Mouse (Mus musculus) WW6 (cell line): ENCODE measurements around the gene Pdap1.
"Not testable (repeated sequence)": the region's sequence is repeated elsewhere in the genome, so short reads cannot be mapped to it uniquely, and the experiment has no call there.

ENCODE experiments used
- DNase-seq: peaks from one replicate; pipeline ENCODE4 v3.0.0-alpha.2; 2013; ENCODE audit warnings: low read depth, low spot score

The Pdap1 gene

DNA sequence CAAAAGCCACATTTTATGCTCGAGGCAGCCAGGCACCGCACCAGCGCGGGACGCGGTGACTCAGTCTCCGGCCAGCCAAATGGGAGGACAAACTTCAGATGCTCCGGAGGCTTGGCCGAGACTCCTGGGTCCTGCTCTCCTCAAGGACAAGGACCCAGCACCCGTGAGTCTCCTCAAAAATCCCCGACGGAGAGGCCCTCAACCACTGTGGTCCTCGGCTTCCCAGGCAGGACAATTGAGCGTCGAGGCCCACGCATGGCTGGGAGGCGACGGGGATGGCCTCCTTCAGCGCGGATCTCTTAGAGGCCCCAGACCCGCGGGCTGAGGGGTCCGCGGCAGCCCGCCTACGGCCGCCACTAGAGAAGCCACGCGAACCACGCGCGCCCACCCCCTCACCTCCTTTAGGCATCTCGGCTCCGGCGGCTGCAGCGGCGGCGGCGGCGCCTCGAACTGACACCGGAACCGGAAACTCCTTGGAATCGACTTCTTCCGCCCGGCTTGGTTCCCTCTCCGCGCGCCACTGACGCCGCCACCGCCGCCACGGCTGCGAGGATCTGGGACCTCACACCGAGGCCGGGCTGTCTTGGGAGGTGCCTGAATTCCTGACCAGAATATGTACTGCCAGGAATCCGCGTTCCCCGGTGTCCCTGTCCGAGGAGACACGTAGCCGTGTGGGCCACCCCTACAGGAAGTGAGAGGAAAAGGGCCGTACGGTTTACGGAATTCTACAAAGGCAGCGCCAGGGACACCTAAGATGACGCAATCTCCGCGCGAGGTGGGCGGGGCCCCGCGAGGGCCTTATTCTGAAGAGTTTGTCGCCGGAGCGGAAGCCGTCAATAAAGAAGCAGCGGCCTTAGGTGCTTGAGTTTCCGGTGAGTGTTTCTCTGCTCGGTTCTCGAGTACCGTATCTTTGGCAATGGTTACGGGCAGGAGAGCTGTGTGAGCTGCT is at the start of gene Pdap1, which contains the start of gene Bud31:
TSS of gene Pdap1 (minus strand) at position 668 of the 949 bp plus-strand sequence.
TSS of gene Bud31 (plus strand) at position 792 of the 949 bp plus-strand sequence.
- peak; percentile 71 for DNase-seq

DNA sequence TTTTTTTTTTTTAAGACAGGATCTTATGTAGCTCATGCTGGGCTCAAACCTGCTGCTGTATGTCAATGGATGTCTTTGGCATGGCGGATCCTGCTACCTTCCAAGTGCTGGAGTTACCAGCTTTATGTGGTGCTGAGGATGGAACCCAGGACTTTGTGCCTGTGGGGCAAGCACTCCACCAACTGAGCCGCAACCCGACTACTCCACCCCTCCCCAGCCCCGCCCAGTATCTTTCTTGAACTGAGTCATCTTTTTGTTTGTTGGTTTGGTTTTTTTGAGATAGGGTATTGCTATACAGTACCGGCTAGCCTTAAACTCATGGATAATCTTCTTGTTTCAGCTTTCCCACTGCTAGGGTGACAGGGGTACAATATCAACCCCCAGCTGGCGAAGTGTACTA is 49.4 kb upstream of the Pdap1 start:
- no peak for DNase-seq

GRCm38 (mm10) chr5:145185244-145185643 is 45.2 kb upstream of the Pdap1 start:
- DNase-seq = no peak

- no peak for DNase-seq
Observed at GRCm38 (mm10) chr5:145178461-145178980, 38.5 kb upstream of the Pdap1 start.

DNA sequence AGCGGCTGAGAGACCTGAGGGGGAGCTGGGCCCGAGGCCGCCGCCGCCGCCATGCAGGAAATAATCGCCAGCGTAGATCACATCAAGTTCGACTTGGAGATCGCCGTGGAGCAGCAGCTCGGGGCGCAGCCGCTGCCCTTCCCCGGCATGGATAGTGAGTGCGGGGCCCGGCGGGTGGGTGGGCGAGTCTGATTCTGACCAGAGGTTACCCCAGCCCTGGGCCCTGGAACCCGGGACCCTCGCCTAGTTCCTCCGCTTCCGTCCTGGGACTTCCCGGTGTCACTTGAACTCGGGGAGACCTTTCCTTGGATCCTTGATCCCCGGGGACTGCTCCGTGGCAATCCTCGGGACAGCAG is 27.2 kb upstream of the Pdap1 start:
- no peak for DNase-seq

DNA sequence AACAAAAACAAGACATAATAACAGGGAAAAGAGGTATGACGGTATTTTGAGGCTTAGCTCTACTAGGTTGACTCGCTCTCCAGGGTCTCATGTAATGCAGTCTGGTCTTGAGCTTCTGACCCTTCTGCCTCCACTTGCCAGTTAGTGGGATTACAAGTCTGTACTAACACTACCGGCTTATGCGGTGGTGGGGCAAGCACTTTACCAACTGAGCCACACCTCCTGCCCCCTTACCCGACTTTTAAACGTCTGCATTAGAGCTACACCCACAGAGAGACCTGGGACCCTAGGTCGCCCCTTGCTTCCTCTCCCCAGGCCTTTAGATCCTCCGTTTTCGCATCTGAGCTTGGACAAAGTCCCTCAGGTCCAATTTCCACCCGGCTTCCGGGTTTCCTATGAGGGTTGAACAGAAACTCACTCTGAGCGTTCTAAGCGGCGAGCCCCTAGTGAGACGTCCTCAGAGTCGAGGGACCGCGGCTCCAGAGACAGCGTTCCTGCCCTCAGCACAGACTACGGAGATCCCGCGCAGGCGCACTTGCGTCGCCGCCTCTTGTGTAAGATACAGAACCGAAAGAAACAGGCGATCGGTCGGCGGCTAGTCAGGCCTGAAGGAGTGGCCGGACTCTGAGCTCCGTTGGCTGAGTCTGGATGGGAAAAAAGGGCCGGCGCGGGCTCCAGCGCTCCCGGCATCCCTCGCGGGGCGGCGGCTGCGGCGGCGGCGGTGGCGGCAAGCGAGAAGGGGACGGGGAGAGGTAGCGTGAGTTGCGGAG is 26.7 kb upstream of the Pdap1 start, which contains the start of the genes Ptcd1 and Cpsf4:
TSS of gene Ptcd1 (minus strand) at position 573 of the 770 bp plus-strand sequence.
TSS of gene Cpsf4 (plus strand) at position 678 of the 770 bp plus-strand sequence.
- DNase-seq = peak; percentile 97

DNA sequence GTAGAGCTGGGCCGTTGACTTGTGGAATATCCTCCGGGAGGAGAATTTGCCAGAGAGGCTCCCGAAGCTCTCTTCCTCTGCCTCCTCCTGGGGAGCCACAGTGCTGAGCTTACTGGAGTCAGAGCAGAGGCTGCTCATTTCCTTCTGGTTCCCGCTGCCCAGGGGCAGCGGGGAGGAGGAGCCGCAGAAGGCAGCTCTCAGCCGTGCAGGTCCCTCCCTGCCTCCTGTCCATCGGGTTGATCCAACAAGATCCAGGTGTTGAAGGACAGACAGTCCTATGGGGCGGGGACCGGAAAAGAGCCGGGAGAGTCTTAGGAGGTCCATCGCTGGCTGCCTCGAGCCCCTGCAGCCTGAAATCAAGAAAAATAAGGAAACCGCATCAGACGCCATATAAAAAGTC is 25.1 kb upstream of the Pdap1 start:
- no peak for DNase-seq

GRCm38 (mm10) chr5:145164710-145165109 is 24.7 kb upstream of the Pdap1 start:
- no peak for DNase-seq

DNA sequence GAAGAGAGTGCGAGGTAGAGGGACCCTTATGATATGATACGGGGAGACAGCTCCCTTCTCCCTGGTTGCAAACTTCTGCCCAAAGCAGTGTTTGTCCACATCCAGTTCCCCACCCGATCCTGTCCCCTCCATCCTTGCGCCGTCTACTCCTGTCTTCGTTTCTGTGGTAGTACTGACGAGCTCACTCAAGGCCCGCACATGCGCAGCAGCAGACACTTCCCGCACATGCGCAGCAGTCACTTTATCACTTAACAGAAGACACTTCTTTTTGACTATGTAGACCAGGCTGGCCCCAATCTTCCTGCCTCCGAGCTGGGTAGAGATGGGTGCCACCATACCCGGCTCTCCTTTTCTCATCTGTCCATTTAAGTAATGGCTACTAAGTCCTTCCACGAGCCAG is 21.3 kb upstream of the Pdap1 start:
- no peak for DNase-seq

- no peak for DNase-seq
Observed at GRCm38 (mm10) chr5:145152690-145153089, 12.7 kb upstream of the Pdap1 start.

DNA sequence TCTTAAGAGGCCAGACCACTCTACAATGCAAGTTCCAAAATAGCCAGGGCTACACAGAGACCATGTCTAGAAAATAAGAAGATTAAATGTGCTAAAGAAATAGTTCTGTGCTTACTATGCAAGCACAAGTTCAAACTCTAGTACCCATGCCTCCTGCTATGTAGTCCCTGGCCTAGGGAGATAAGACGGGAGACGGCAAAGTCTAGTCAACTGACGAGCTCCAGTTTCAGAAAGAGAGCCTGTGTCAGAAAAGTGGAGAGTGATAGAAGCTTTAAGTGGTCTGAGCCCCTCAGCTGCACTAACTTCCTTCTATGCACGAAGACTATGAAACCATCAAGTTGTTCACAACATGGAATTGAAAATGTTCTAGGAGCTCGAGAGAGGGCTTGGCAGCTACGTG is 9.3 kb upstream of the Pdap1 start:
- no peak for DNase-seq

GRCm38 (mm10) chr5:145147748-145148147 is 7.7 kb upstream of the Pdap1 start:
- no peak for DNase-seq

GRCm38 (mm10) chr5:145140611-145141010 is 573 bp upstream of the Pdap1 start:
- no peak for DNase-seq

DNA sequence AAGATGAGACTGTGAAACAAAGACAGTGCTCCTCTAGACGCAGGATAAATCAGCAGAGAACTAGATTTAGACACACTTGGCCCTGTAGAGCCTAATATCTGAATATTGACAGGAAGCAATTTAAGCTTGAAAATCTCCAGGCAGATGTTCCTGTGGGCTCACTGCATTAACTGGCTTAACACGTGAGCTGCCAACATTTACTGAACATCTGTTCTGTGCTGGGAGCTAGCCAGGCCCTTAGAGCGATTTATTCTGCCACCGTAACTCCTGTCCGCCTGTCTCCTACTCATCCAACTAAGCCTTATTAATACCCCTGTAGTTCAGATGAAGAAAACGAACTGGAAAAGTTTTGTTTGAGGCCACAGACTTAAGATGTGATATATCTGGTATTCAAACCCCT is 1.2 kb downstream of the Pdap1 start:
- no peak for DNase-seq

GRCm38 (mm10) chr5:145133275-145133674 is 6.8 kb downstream of the Pdap1 start:
- not testable (repeated sequence) for DNase-seq

GRCm38 (mm10) chr5:145130995-145131394 is 9.0 kb downstream of the Pdap1 start:
- DNase-seq = no peak

DNA sequence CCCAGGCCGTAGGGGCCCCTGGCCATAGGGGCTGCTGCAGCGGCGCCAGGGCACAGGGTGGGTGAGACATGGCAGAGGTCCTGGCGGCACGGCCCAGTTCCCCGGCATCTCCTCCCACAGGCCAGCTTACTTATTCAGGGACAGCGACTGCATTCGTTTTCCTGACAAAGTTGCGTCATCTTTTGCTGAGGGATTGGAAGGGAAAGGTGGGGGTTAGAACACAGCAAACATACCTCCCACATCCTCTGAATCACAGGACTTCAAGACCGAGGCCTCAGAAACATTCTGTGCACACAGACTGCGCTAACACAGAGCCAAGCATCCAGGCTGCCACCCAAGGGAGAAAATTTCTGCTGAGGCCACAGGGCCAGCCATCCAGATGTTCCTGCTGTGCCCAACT is 9.8 kb downstream of the Pdap1 start:
- no peak for DNase-seq

- not testable (repeated sequence) for DNase-seq
Observed at GRCm38 (mm10) chr5:145129773-145130172, 10.3 kb downstream of the Pdap1 start.

DNA sequence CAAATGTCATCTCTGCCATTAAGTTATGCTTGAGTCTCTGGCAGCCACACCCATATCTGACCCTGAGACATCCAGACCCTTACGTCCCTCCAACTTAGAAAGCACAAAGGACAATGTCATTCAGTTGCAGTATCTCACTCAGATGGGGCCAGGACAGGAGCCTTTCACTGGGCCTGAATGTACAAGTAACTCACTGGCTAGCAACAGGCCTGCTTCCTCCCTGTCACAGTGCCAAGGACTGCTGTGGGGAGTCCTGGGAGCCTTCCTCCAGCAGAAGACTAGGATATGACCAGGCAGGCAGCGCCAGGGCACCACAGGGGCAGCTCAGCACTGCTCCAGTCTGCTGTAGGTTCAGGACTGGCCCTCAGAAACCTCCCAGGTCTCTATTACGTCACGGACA is 10.9 kb downstream of the Pdap1 start:
- DNase-seq = no peak

- DNase-seq = no peak
Observed at GRCm38 (mm10) chr5:145126580-145126979, 13.5 kb downstream of the Pdap1 start.

DNA sequence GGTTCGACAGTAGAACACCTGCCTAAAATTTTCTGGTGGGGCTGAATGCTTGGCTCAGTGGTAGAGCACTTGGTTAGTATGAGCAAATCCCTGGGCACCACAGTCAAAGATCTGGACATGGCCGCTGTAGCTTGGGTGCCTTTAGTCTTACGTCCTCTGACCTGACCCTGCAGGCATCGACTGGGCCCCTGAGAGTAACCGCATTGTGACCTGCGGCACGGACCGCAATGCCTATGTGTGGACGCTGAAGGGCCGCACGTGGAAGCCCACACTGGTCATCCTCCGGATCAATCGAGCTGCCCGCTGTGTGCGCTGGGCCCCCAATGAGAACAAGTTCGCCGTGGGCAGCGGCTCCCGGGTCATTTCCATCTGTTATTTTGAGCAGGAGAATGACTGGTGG is 16.6 kb downstream of the Pdap1 start:
- no peak for DNase-seq

DNA sequence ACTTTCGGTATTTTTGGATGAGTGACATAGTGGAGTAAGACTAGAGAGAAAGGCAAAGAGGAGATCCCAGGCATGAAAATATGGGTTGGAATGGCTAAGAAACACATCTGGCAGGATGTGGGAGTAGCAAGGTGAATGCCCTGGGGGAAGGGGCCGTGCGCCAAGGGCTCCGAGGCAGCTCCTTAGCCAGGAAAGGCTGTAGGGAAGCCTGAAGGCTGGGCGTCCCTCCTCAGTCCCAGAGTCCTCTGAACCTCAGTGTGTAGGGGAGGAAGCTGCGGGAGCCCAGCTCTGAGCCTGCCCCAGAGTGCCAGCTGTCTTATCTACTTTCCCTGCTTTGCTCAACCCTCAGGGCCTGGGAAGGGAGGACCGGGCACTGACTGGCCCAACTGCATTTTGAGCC is 19.1 kb downstream of the Pdap1 start:
- DNase-seq = no peak
